Mouse (Mus musculus): ENCODE measurements at regions not wholly inside any gene's neighbourhood (a gene's known extent, or its start where the extent isn't known, plus 50 kb on each side); places are given as distances from the start of the nearest gene placed in this dataset.

GRCm38 (mm10) chr2:148181518-148181917 lies 134.7 kb upstream of the Foxa2 start:
- TF ChIP-seq EP300 (IDR thresholded peaks at IDR 0.05; ENCODE audit: low read depth) (no peak), CTCF (IDR thresholded peaks at IDR 0.05; ENCODE audit: low read depth) (no peak)

All from liver, postnatal 0 days (tissue).